Mouse (Mus musculus) thymus, postnatal 14 days (tissue): ENCODE results near the gene Vsig8.

Experiments used
- DNase-seq: peaks from one replicate; pipeline ENCODE4 v3.0.0; 2021

Gene Vsig8

DNA sequence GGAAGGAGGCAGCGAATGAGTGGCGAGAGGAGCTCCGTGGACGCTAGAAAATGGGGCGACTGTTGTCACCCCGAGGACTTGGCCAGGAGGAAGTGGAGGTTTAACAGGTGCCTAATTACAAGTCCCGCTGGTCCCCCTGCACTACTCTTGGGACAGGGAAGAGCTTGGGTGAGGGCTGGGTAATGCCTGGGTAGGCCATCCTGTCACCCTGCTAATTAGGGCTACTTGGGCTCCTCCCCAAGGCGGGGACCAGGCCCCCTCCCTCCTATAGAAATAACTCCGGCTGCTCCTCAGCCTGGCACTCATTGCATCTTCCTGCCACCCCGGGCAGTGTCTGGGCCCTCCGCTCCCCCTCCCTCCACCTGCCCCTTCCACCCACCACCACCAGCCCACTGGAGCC is at the start of gene Vsig8:
Gene Vsig8, plus strand, starts transcription at position 301 of the 400 bp plus-strand sequence.
- DNase-seq = no peak

- no peak for DNase-seq
Observed at GRCm38 (mm10) chr1:172507001-172507400, 48.7 kb upstream of the Vsig8 start.

- no peak for DNase-seq
Observed at GRCm38 (mm10) chr1:172507701-172508100, 48.0 kb upstream of the Vsig8 start.

GRCm38 (mm10) chr1:172508172-172508571 is 47.6 kb upstream of the Vsig8 start:
- DNase-seq = no peak

DNA sequence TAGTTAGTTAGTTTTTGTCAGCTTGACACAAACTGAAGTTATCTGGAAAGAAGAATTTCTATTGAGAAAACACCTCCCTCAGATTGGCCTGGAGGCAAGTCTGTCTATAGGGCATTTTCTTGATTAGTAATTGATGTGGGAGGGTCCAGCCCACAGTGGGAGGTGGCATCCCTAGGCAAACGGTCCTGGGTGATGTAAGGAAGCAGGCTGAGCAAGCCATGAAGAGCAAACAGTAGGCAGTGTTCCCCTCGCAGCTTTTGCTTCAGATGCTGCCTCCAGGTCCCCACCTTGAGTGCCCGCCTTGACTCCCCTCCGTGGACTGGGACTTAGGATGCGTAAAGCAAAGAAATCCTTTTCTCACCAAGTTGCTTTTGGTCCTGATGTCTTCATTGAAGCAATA is 46.5 kb upstream of the Vsig8 start:
- no peak for DNase-seq

DNA sequence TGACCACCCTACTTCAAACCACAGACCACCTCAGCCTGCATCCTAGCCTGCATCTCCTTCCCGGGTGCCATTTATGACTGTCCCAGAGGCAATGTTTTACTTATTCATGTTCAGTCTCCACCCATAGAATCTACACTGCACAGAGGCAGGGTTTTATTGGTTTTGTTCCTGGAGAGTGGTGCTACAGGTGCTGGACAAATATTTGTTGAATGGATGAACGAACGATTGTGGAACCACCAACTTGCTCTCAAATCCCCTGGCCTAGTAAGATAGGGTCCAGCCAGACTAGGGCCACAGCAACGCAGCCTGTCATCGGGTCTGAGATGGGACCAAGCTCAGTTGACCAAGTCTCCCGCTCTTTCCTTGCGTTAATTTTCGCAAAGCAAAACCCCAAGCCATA is 45.8 kb upstream of the Vsig8 start:
- no peak for DNase-seq

GRCm38 (mm10) chr1:172510421-172510972 is 45.2 kb upstream of the Vsig8 start:
- no peak for DNase-seq

GRCm38 (mm10) chr1:172512962-172513361 is 42.8 kb upstream of the Vsig8 start:
- peak; percentile 83 for DNase-seq

DNA sequence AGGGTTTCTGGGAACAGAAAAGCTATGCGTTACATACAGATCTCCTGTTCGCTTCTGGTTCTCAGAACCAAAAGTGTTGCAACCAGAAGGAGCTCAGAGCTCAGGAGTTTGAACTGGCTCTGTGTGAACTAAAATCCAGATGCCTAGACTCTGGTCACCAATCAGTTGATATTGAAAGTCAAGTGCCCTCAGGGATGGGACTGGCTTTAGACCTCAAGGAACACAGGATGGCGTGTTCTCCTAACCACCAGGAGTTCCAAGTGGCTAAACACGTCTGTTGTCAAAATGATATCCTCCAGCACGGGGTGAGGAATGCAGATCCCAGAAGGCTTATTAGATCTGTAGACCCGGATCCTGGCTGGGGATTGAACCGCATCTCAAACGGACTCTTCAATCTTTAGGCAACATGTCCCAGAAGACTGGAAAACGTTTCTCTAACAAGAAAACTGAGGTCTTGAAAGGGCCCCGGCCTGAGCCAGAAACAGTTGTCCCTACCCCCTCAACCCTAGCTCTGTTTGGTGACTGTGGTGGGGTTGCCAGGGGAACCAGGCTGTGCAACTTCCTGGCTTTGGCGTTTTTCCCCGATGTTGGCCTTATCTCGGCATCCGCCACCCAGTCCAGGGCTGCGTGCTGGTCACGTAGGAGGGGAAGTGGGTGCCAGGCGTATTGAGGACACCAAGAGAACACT is 42.1 kb upstream of the Vsig8 start:
- DNase-seq = peak; percentile 77

DNA sequence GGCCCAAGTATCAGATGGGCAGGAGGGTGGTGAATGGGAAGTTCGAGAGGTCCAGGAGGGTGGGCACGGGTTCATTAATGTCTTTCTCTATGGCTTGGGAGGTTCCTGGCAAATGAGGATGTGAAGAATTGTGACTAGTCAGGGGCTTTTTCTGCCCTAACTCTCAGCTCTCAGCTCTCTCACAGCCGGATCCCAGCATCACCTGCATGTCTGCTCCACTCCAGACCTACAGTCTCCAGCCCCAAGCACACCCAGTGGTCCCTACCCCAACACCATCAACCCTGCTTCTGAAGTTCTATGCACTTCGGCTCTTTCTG is 41.6 kb upstream of the Vsig8 start:
- DNase-seq = no peak

GRCm38 (mm10) chr1:172514551-172515268 is 41.0 kb upstream of the Vsig8 start:
- no peak for DNase-seq

DNA sequence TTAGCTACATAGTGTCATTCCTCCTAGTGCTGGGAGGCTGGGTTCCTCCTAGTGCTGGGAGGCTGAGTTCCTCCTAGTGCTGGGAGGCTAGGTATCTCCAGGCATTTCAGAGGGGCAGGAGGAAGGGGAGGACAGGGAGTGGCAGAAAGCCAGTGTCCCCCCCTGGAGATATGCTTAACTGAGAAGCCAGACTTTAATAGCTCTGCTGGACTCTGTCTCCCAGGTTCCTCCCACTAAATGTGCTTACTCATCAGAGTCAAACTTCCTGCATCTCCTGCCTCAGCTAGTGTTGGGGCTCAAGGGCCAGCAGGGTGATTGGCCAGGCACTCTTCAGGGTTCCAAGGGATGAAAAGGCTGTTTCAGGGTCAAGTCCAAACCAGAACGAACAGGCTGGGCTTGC is 40.3 kb upstream of the Vsig8 start:
- no peak for DNase-seq

DNA sequence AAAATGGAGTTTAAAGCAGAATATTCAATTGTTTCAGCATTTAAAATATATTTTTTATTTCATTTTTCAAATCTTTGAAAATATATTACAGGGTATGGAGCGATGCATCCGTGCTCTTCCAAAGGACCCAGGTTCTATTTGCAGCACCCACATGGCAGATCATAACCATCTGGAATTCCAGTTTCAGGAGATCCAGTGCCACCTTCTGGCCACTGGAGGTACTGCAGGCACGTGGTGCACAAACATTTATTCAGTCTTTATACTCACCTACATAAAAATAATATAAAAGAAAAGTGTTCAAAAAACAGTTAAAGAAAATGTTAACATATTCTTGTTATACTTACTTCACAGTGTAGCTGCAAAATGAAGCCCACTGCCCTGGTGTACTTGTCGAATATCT is 37.7 kb upstream of the Vsig8 start:
- no peak for DNase-seq

GRCm38 (mm10) chr1:172519644-172520043 is 36.1 kb upstream of the Vsig8 start:
- no peak for DNase-seq

GRCm38 (mm10) chr1:172520576-172521440 is 34.9 kb upstream of the Vsig8 start, which contains the start of gene Cfap45:
Gene Cfap45 (plus strand): TSS chr1:172520801.
- peak; percentile 92 for DNase-seq

DNA sequence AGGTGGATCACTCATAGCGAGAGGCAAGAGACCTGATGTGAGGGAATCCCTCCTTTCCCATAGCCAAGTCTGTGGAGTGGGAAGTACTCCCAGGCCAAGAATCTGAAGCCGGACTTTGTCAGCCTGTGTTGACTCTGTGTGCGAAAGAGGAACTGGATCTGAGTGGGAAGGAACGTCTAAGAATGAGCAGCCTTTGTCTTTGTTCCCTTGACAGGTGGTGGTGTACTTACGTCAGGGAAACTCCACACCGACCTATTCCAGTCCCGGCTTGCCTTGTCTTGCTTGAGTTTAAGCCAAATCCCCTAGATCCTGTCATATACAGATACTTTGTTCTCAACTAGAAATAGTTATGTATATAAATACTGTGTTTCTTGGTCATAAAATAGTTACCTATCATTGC is 33.2 kb upstream of the Vsig8 start:
- DNase-seq = no peak

DNA sequence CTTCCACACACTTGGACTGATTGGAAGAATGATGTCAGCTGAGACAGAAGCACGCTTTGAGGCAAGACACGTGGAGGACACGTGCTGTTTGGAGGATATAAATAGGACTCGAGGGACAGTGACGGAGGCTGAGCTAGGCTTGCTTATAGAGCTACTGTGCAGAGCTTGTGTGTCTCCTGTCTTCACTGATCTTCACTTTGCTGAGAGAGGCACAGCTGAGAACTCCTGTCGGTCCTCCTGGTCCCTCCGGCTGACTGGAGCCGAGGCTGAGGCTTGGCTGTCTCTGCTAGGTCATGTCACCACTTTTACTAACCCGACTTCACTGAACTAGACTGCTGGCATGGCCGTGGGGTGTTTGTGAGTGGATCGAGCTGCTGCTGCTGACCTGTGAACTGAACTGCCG is 32.0 kb upstream of the Vsig8 start:
- no peak for DNase-seq

DNA sequence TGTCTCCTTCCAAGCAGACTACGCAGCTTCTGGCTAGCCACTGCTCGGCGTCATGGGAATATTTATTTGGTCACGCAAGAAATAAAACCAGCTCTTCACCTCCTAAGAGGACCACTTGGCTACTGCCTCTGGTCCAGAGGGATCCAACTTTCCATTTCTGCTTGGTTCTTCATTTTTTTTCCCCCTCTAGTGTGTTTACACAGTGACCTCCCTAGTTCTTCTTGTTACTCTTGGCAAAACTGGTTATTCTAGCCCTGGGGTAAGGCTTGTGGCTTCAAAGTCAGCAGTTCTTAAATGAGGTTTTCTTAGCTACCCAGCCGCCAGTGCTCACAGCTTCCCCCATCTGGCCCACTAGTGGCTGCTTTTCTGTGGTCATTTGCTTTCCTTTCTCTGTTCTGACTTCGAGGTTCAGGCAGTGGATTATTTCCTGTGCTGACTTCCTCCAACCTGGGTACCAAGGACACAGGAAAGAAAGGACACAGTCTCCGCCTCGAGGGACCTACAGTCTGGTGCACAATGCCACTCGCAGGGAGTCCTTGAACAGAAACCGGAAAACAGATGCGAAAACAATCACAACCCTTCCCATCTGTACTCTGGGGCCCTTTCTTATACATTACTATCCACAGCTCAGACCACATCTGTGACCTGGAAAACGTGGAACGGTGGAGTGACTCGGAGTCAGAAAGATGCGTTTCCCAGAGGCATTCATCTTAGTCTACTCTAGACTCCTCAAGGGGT is 30.5 kb upstream of the Vsig8 start:
- DNase-seq = peak; percentile 21

GRCm38 (mm10) chr1:172525971-172526370 is 29.8 kb upstream of the Vsig8 start:
- DNase-seq = no peak

- no peak for DNase-seq
Observed at GRCm38 (mm10) chr1:172526380-172527081, 29.2 kb upstream of the Vsig8 start.

DNA sequence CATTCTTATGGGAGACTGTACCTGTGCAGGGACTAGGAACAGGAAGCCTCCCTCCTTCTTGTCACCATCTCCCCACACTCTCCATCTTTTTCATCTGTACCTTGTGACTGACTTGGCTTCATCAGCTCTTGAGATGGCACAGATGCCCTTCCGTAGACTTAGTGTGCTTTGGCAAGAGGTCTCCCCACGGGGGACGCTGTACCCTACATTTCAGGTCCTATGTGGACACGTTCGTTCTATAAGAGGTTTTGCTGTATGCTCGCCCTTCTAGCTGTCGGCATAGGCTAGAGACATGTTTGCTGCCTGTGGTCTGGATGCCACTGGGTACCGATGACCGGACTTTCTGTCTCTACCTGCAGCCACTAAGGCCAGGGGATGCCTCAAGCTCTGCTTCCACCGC is 28.3 kb upstream of the Vsig8 start:
- DNase-seq = no peak

DNA sequence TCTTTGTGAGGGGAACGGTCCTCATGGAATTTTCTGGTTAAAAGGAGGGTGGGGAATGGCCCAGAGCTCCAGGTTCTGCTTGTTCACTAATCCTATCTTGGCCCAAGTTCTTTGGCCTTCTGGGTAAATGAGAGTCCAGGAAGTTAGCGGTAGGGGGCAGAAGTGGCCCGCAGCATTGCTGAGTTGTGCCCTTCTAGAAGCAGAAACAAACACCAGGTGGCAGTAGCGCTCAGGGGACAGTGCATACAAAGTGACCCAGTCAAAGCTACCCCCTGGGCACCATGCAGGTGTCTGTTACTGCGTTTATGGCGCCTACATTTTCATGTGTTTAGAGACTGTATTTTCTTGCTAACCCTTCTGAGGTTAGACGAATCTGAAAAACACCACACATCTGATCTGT is 27.0 kb upstream of the Vsig8 start:
- DNase-seq = peak; percentile 89
